ENCODE assay signal across 8 mouse cellular contexts in the genomic region with DNA sequence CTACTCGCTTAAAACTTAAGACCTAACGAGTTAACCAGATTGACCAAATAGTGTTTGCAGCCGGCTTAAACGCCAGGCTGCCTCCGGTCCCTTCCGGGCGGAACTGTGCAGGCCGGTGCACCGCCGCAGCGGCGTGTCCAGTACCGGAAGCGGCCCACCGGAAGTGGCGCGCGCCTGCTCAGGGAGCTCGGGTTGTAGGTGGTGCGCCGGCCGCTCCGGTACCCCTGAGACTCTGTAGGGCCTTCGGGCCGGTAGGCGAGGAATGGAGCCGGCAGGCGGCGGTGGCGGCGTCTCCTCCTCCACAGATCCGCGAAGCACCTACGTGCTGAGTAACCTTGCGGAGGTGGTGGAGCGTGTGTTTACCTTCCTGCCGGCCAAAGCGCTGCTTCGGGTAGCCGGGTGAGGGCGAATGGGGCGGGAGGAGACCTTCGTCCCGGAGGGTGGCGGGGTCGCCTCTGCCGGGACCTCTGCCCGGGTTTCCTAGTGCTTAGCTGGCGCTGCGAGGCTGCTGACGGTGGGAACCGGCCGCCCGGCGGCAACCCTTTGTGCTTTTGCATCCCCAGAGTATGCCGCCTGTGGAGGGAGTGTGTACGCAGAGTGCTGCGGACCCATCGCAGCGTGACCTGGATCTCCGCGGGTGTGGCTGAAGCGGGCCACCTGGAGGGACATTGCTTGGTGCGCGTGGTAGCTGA. TPM values are rescaled to one million over a fixed set of nuclear protein-coding genes. Genes with fewer than 3 reads are reported as not detected.
A peak's percentile ranks its signal among the peaks of the same experiment; 100 is the strongest.
DNase-seq lines count a peak whose midpoint lies in the region; ATAC-seq and TF ChIP-seq lines count a peak whose summit lies in the region.

TSS of gene Fbxo22 (plus strand) at position 136 of the 692 bp plus-strand sequence.

- peak within 1 kb of the TSS; percentile 66 to 84 for H3K4me3 ChIP-seq in MEL (ENCODE audit: control insufficient read depth in 1 of 2, insufficient read depth in 1 of 2, low read depth in 2 of 2, low read length in 2 of 2)
- peak within 1 kb of the TSS; percentile 93 for H3K4me3 ChIP-seq in forebrain, embryonic 16.5 days (replicated peaks; ENCODE audit: low read length)
- peak within 1 kb of the TSS; percentile 84 for H3K4me3 ChIP-seq in lung, embryonic 14.5 days (ENCODE audit: low read depth, low read length)

- TF ChIP-seq RAD21 in MEL (IDR thresholded peaks at IDR 0.05; ENCODE audit: low read depth, low read length): no peak

- DNase-seq in MEL (ENCODE audit: low read depth, low spot score): peak; percentile 92
- peak; percentile 86 to 89 for DNase-seq in cerebellum, adult 18-20 months
- peak; percentile 73 for DNase-seq in heart, postnatal 25 days (ENCODE audit: low spot score)
- DNase-seq in layer of hippocampus, adult 18-20 months (ENCODE audit: low spot score in 2 of 2): peak; percentile 67 to 84
- DNase-seq in lung, embryonic 14.5 days: peak; percentile 93
- DNase-seq in testis, postnatal 14 days (ENCODE audit: low spot score): peak; percentile 89

- H3K9me3 ChIP-seq in MEL (replicated peaks; ENCODE audit: insufficient read depth, low read length): no peaks in the 10 kb centered on the region
- H3K9me3 ChIP-seq in forebrain, embryonic 16.5 days (ENCODE audit: control insufficient read depth, low read length): no peaks in the 10 kb centered on the region
- H3K9me3 ChIP-seq in lung, embryonic 14.5 days (ENCODE audit: low read depth, low read length): no peaks in the 10 kb centered on the region

- intact Hi-C loops in heart, postnatal 25 days (cut with DNase I): loop anchor here (2.0 kb wide), 1 partner anchor 60 kb away; the partner anchor contains the start of gene Ube2q2

- H3K27ac ChIP-seq in MEL (ENCODE audit: control insufficient read depth, low read depth, low read length): peak within 1 kb of the TSS; percentile 67
- peak within 1 kb of the TSS; percentile 85 for H3K27ac ChIP-seq in forebrain, embryonic 16.5 days (ENCODE audit: low read length)
- peak within 1 kb of the TSS; percentile 93 for H3K27ac ChIP-seq in lung, embryonic 14.5 days (ENCODE audit: low read depth)

- peak within 1 kb of the TSS; percentile 78 for H3K9ac ChIP-seq in MEL (ENCODE audit: control insufficient read depth, low read depth, low read length, poor library complexity, severe bottlenecking)
- peak within 1 kb of the TSS; percentile 95 for H3K9ac ChIP-seq in forebrain, embryonic 16.5 days (replicated peaks; ENCODE audit: low read depth, low read length)
- peak within 1 kb of the TSS; percentile 84 for H3K9ac ChIP-seq in lung, embryonic 14.5 days

- peaks cover 12% of the 10 kb centered on the region for H3K79me2 ChIP-seq in MEL (ENCODE audit: control insufficient read depth, insufficient read depth, low read length, poor library complexity)

- peak; percentile 99 for ATAC-seq in forebrain, embryonic 16.5 days
- peak; percentile 99 for ATAC-seq in lung, embryonic 14.5 days (ENCODE audit: insufficient read depth)
- peak; percentile 83 for ATAC-seq in neutrophil, adult 5-6 weeks (ENCODE audit: extremely low read depth, insufficient number of reproducible peaks, low FRiP score, poor library complexity, severe bottlenecking)

- H3K4me2 ChIP-seq in forebrain, embryonic 16.5 days (ENCODE audit: low read length): peak within 1 kb of the TSS; percentile 61
- H3K4me2 ChIP-seq in lung, embryonic 14.5 days: peak within 1 kb of the TSS; percentile 77

- H3K36me3 ChIP-seq in MEL (ENCODE audit: control insufficient read depth in 1 of 2, insufficient read depth in 2 of 2, low read length in 2 of 2): peaks cover 3 to 20% of the 10 kb centered on the region in 2 experiments; a peak in 3 of 4 replicates
- peaks cover 3% of the 10 kb centered on the region; the same call in 1 of the 2 replicates for H3K36me3 ChIP-seq in forebrain, embryonic 16.5 days (ENCODE audit: control insufficient read depth, insufficient read depth)
- H3K36me3 ChIP-seq in lung, embryonic 14.5 days (ENCODE audit: insufficient read depth): peaks cover 14% of the 10 kb centered on the region; the same call in 1 of the 2 replicates

- no peaks in the 10 kb centered on the region for H3K27me3 ChIP-seq in MEL (ENCODE audit: control insufficient read depth in 1 of 2, insufficient read depth in 2 of 2, low read length in 2 of 2)
- no peaks in the 10 kb centered on the region for H3K27me3 ChIP-seq in forebrain, embryonic 16.5 days (replicated peaks; ENCODE audit: control insufficient read depth, insufficient read depth, low read length)
- no peaks in the 10 kb centered on the region for H3K27me3 ChIP-seq in lung, embryonic 14.5 days (ENCODE audit: insufficient read depth, low read length)

- WGBS in forebrain, embryonic 16.5 days: under 1% methylated on average over 64 of the region's 65 CpGs
- WGBS in lung, embryonic 14.5 days: under 1% methylated on average over 65 of the region's 65 CpGs

- H3K4me1 ChIP-seq in MEL (ENCODE audit: control insufficient read depth in 1 of 2, insufficient read depth in 2 of 2, low read length in 2 of 2): peaks cover 7 to 12% of the 10 kb centered on the region in 2 experiments
- H3K4me1 ChIP-seq in forebrain, embryonic 16.5 days (replicated peaks; ENCODE audit: control insufficient read depth, insufficient read depth, low read length): peaks cover 24% of the 10 kb centered on the region
- peaks cover 7% of the 10 kb centered on the region for H3K4me1 ChIP-seq in lung, embryonic 14.5 days (ENCODE audit: insufficient read depth)

- 0 out of 6 replicates have a peak, but pooled peaks of 1 of the 3 experiments have one; percentile 1 for TF ChIP-seq CTCF in MEL (IDR thresholded peaks at IDR 0.05 in 2 of 3, conservative IDR thresholded peaks at IDR 0.05 in 1 of 3; ENCODE audit: control insufficient read depth in 1 of 3, insufficient read depth in 1 of 3, low read depth in 2 of 3, low read length in 3 of 3, poor library complexity in 1 of 3, severe bottlenecking in 1 of 3)
- 0 out of 2 replicates have a peak, but pooled peaks have one; percentile 22 for TF ChIP-seq CTCF in lung, embryonic 14.5 days (IDR thresholded peaks at IDR 0.05; ENCODE audit: low read depth)

- TF ChIP-seq POLR2A in MEL (IDR thresholded peaks at IDR 0.05; ENCODE audit: control insufficient read depth in 1 of 2, insufficient read depth in 1 of 2, low read depth in 1 of 2, low read length in 2 of 2, poor library complexity in 1 of 2): peak; percentile 86 to 91; a peak in 3 of 4 replicates

- no peak for TF ChIP-seq EP300 in MEL (IDR thresholded peaks at IDR 0.05; ENCODE audit: low read depth in 1 of 2, low read length in 2 of 2)

TF ChIP-seq in MEL, 35 proteins besides CTCF, POLR2A, EP300 and RAD21 (continues in another document):
- no peak for TF ChIP-seq MAX (IDR thresholded peaks at IDR 0.05; ENCODE audit: low read length)
- no peak; the same call in 1 of the 2 replicates for TF ChIP-seq KAT2A (conservative IDR thresholded peaks at IDR 0.05; ENCODE audit: low read depth, low read length)
- TF ChIP-seq MXI1 (IDR thresholded peaks at IDR 0.05; ENCODE audit: low read depth, low read length): peak; percentile 69; the same call in 1 of the 2 replicates
- TF ChIP-seq RCOR1 (IDR thresholded peaks at IDR 0.05; ENCODE audit: low read depth, low read length): no peak
- no peak for TF ChIP-seq ZC3H11A (IDR thresholded peaks at IDR 0.05; ENCODE audit: low read depth, low read length)
- TF ChIP-seq MYC (IDR thresholded peaks at IDR 0.05; ENCODE audit: low read depth, low read length): peak; percentile 58; the same call in 1 of the 2 replicates
- peak; percentile 84 for TF ChIP-seq HCFC1 (IDR thresholded peaks at IDR 0.05; ENCODE audit: low read depth, low read length)
- no peak for TF ChIP-seq MAFK (IDR thresholded peaks at IDR 0.05; ENCODE audit: borderline replicate concordance, low read depth, low read length)
- peak; percentile 48; the same call in 1 of the 2 replicates for TF ChIP-seq SIN3A (IDR thresholded peaks at IDR 0.05; ENCODE audit: low read length)
- TF ChIP-seq NRF1 (IDR thresholded peaks at IDR 0.05; ENCODE audit: insufficient read depth, low read depth, low read length, poor library complexity, severe bottlenecking): peak; percentile 63
- TF ChIP-seq NELFE (IDR thresholded peaks at IDR 0.05; ENCODE audit: low read depth, low read length): peak; percentile 77
- TF ChIP-seq ZNF384 (IDR thresholded peaks at IDR 0.05; ENCODE audit: low read depth, low read length): no peak
- no peak for TF ChIP-seq POLR2AphosphoS5 (IDR thresholded peaks at IDR 0.05; ENCODE audit: borderline replicate concordance, low read depth, low read length)
- no peak for TF ChIP-seq BHLHE40 (IDR thresholded peaks at IDR 0.05; ENCODE audit: borderline replicate concordance, low read depth, low read length)
- no peak for TF ChIP-seq GABPA (IDR thresholded peaks at IDR 0.05; ENCODE audit: low read depth, low read length)
- TF ChIP-seq TAL1 (IDR thresholded peaks at IDR 0.05; ENCODE audit: low read length): no peak
- no peak for TF ChIP-seq MYB (IDR thresholded peaks at IDR 0.05; ENCODE audit: low read depth, low read length)
- no peak for TF ChIP-seq ZKSCAN1 (IDR thresholded peaks at IDR 0.05; ENCODE audit: low read depth, low read length)
- no peak for TF ChIP-seq GATA1 (IDR thresholded peaks at IDR 0.05; ENCODE audit: low read depth, low read length)
- TF ChIP-seq SMC3 (IDR thresholded peaks at IDR 0.05; ENCODE audit: low read depth, low read length): no peak
- TF ChIP-seq MEF2A (IDR thresholded peaks at IDR 0.05; ENCODE audit: extremely low read depth, insufficient replicate concordance, low read depth, low read length, poor library complexity, severe bottlenecking): no peak
- no peak for TF ChIP-seq E2F4 (IDR thresholded peaks at IDR 0.05; ENCODE audit: borderline replicate concordance, low read depth, low read length)
- peak; percentile 45 for TF ChIP-seq TBP (IDR thresholded peaks at IDR 0.05; ENCODE audit: low read depth, low read length)
- no peak for TF ChIP-seq USF1 (IDR thresholded peaks at IDR 0.05; ENCODE audit: low read depth, low read length)
- TF ChIP-seq JUND (IDR thresholded peaks at IDR 0.05; ENCODE audit: low read depth, low read length): no peak
- no peak for TF ChIP-seq UBTF (IDR thresholded peaks at IDR 0.05; ENCODE audit: borderline replicate concordance, insufficient read depth, low read depth, low read length)
- no peak for TF ChIP-seq CHD1 (IDR thresholded peaks at IDR 0.05; ENCODE audit: low read depth, low read length)

RNA-seq across cellular contexts. Expression of gene Fbxo22, which starts in this region (rescaled TPM):
- 28.2 and 28.4 TPM in 2 replicates for total RNA-seq in MEL (2012; rRNA removed)
- polyA plus RNA-seq in MEL (2012; ENCODE audit: insufficient read depth in 1 of 2, insufficient read length in 2 of 2, low read depth in 1 of 2, low replicate concordance in 2 of 2, missing spikeins in 1 of 2): 10 to 100 TPM in 1 of 2 experiments, not detected in 1; 25.7 TPM
- polyA plus RNA-seq in forebrain, embryonic 16.5 days (2015; fragmentation: Nextera tagmentation; extraction: Ambion mirVana): 91.4 and 93.5 TPM in 2 replicates
- 10 to 100 TPM; 32.7 to 35.8 TPM for total RNA-seq in heart, postnatal 25 days (2021)
- 10 to 100 TPM; 32.5 to 34.6 TPM for total RNA-seq in layer of hippocampus, adult 18-20 months (2021)
- polyA plus RNA-seq in lung, embryonic 14.5 days (2014; fragmentation: Nextera tagmentation; extraction: Ambion mirVana): 62.3 and 65.9 TPM in 2 replicates
- 43.5 and 49.7 TPM in 2 replicates for total RNA-seq in neutrophil, adult 5-6 weeks (2017)

Comparison
In these comparisons a context has a peak if more than half of its experiments do, and no peak if none do; other contexts are left out.
1. Peak in every context shown above with its lines: DNase-seq, ATAC-seq, H3K4me3 ChIP-seq and H3K27ac ChIP-seq.